Mouse (Mus musculus) limb, embryonic 13.5 days (tissue): ENCODE data around the gene Hes3. TPM values are rescaled to one million over a fixed set of nuclear protein-coding genes. Genes with fewer than 3 reads are reported as not detected.

Source experiments
- ATAC-seq: fragments of 200-750 bp; cut with Nextera tagmentation; 2 replicates; pipeline ENCODE4 v1.8.0; 2017; ENCODE audit warnings: low read depth, moderate number of reproducible peaks, moderate TSS enrichment; ENCODE audit not compliant: low FRiP score
- H3K27ac ChIP-seq: fragments of 300-500 bp; sonication (generic); 2 replicates; pipeline ENCODE4 v1.5.1; 2015; ENCODE audit warnings: inconsistent platforms, mild to moderate bottlenecking, moderate library complexity
- H3K27me3 ChIP-seq: fragments of 300-500 bp; sonication (generic); 2 replicates; pipeline ENCODE4 v1.6.1; 2015; ENCODE audit warnings: mild to moderate bottlenecking, inconsistent platforms
- H3K36me3 ChIP-seq: fragments of 300-500 bp; sonication (generic); 2 replicates; pipeline ENCODE4 v1.6.1; 2015; ENCODE audit warnings: inconsistent platforms, mild to moderate bottlenecking, moderate library complexity
- H3K4me1 ChIP-seq: fragments of 300-500 bp; sonication (generic); 2 replicates; pipeline ENCODE4 v1.6.1; 2015; ENCODE audit warnings: inconsistent platforms
- H3K4me2 ChIP-seq: fragments of 300-500 bp; sonication (generic); replicated peaks from 2 replicates; pipeline ENCODE4 v1.6.1; 2015; ENCODE audit warnings: inconsistent platforms, mild to moderate bottlenecking, moderate library complexity
- H3K4me3 ChIP-seq: fragments of 300-500 bp; sonication (generic); 2 replicates; pipeline ENCODE4 v1.5.1; 2015; ENCODE audit warnings: moderate library complexity, mild to moderate bottlenecking, inconsistent platforms
- H3K9ac ChIP-seq: fragments of 300-500 bp; sonication (generic); 2 replicates; pipeline ENCODE4 v1.6.1; 2015; ENCODE audit warnings: mild to moderate bottlenecking, inconsistent platforms
- H3K9me3 ChIP-seq: fragments of 300-500 bp; sonication (generic); 2 replicates; pipeline ENCODE4 v1.6.1; 2016; ENCODE audit warnings: inconsistent platforms
- WGBS: fragments of 180-500 bp; shearing (Covaris S2); methylation state at CpG from one replicate; pipeline ENCODE4 v1.1.7; 2015; 5-methylcytosine and 5-hydroxymethylcytosine counted together
- polyA plus RNA-seq: library from polyadenylated mRNA; unstranded; fragments of >200 nt; fragmentation: Nextera tagmentation; extraction: Ambion mirVana; gene quantifications from 2 replicates; pipeline ENCODE4 v1.2.1, GENCODE M21; 2015

Gene Hes3
- polyA plus RNA-seq, 1 experiment from 2014 or later: not detected

DNA sequence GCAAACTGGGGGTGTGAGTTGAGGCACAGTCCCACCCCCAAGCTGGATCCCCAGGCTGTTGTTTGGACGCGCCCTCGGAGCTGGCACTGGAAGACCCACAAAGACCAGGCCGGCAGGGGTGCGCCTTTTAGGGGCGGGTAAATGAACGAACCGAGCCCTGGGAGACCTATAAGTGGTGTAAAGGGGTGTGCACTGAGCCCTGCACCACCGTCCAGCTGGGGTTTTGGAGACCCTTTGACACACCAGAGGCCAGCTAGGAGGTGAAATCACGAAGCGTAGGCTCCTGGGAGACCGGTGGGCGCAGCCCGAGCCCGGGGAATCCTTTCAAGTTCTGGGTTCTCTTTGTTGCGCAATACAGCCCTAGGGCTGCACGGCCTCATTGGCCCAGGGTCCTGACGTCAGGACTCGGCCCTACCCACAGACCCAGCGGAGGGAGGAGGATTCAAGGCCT lies 16.8 kb downstream of the Hes3 start:
- Histone ChIP-seq H3K27ac (peak overlapping the region; percentile 80; the same call in 1 of the 2 replicates), H3K27me3 (peaks cover 36% of the 10 kb centered on the region), H3K9me3 (no peaks in the 10 kb centered on the region), H3K4me2 (peak overlapping the region; percentile 93), H3K4me1 (peaks cover 39% of the 10 kb centered on the region), H3K4me3 (peak overlapping the region; percentile 71), H3K9ac (peak overlapping the region; percentile 86), H3K36me3 (peaks cover under 1% of the 10 kb centered on the region; the same call in 1 of the 2 replicates)
- ATAC-seq: 0 out of 2 replicates have a peak, but pooled peaks have one; percentile 22
- WGBS: 2% methylated on average over 20 of the region's 20 CpGs

DNA sequence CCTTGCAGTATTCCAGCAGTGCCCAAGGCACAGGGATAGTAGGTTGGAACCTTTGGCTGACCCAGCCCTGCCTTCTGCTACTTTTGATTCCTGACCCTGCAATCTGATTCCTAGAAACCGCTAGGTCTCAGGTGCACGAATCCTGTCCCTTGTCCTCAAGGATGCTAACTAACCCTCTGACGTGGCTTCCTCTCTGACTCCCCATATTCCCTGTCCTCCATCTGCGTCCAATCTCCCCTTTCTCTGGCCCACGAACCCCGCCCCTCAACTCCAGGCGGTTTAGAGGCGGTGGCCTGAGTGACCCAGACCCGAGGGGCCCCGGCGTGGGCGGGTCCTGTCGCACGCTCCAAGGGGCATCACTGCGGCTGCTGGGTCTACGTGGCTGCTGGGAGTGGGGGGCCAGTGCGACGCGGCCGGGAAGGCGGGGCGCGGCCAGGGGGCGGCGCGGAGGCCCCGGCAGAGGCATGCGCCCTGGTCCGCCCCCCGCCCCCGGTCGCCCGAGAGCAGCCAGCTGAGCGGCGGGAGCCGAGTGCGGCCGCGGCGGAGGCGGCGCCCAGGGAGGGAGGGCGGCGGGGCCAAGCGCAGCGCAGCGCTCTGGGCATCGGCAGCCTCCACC lies 17.7 kb downstream of the Hes3 start, which contains the start of gene Gpr153:
Gene Gpr153, plus strand, starts transcription at position 612 of the 616 bp plus-strand sequence.
- peaks cover 39% of the 10 kb centered on the region for H3K4me1 ChIP-seq
- peaks cover 28% of the 10 kb centered on the region for H3K27me3 ChIP-seq
- peak within 1 kb of the TSS; percentile 86 for H3K9ac ChIP-seq
- H3K27ac ChIP-seq: peak within 1 kb of the TSS; percentile 80
- no peaks in the 10 kb centered on the region for H3K9me3 ChIP-seq
- 1% methylated on average over 22 of the region's 48 CpGs for WGBS
- no peaks in the 10 kb centered on the region for H3K36me3 ChIP-seq
- H3K4me3 ChIP-seq: peak within 1 kb of the TSS; percentile 71
- peak; percentile 74; the same call in 1 of the 2 replicates for ATAC-seq
- H3K4me2 ChIP-seq: peak within 1 kb of the TSS; percentile 93

DNA sequence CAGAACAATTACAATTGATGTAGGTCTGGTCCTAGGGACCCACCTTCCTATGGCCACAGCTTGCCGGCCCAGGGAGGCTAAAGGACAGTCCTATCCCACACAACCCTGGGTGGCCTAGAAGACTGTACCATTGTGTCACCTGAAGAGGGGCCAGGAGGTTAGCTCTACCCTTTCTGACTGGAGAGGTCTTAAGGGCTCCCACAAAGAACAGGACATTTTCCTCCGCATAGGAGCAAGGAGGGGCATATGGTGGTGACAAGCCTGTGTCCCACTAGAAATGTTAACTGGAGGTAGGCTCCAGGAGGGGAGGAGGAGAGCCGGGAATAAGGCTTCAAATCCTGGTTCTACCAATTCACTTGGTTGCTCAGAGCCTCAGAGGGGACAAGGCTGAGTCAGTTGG lies 18.3 kb downstream of the Hes3 start:
- Histone ChIP-seq H3K4me2 (peak overlapping the region; percentile 93), H3K27ac (peak overlapping the region; percentile 80), H3K27me3 (peaks cover 28% of the 10 kb centered on the region), H3K36me3 (no peaks in the 10 kb centered on the region), H3K4me3 (no peak overlapping the region), H3K9ac (peak overlapping the region; percentile 86; the same call in 1 of the 2 replicates), H3K4me1 (peaks cover 39% of the 10 kb centered on the region), H3K9me3 (no peaks in the 10 kb centered on the region)
- 31% methylated on average over 3 of the region's 3 CpGs for WGBS
- no peak for ATAC-seq

DNA sequence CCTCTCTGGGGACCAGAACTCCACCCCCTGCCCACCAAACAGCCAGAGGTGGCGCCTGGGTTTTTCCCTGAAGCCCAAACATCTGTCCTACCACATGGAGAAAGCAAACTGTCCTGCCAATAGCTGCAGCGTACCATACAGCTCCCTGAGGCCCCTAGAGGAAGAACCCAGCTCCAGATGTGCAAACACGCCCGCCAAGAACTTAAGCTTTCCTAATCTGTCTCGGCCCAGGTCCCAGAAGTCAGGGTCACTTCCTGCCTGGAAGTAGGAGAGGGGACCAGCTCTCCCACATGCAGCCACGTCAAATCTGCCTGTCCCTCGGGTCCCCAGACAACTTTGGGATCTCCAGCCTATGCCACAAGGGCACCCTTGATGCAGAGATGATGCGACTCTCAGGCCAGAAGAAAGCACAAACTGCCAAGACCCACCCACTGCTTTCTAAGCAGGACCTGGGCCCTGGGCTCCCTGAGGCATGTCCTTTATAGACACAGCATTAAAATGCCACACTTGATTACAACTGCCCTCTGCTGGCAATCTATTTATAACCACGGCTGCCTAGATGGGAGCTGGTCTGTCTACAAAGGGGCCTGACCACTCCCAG lies 18.9 kb downstream of the Hes3 start:
- Histone ChIP-seq H3K9ac (0 out of 2 replicates have a peak overlapping the region, but pooled peaks have one; percentile 1), H3K9me3 (no peaks in the 10 kb centered on the region), H3K4me3 (no peak overlapping the region), H3K36me3 (no peaks in the 10 kb centered on the region), H3K4me1 (peaks cover 39% of the 10 kb centered on the region), H3K4me2 (peak overlapping the region; percentile 1), H3K27me3 (peaks cover 28% of the 10 kb centered on the region), H3K27ac (peak overlapping the region; percentile 80; the same call in 1 of the 2 replicates)
- WGBS: 10% methylated on average over 9 of the region's 9 CpGs
- no peak for ATAC-seq

DNA sequence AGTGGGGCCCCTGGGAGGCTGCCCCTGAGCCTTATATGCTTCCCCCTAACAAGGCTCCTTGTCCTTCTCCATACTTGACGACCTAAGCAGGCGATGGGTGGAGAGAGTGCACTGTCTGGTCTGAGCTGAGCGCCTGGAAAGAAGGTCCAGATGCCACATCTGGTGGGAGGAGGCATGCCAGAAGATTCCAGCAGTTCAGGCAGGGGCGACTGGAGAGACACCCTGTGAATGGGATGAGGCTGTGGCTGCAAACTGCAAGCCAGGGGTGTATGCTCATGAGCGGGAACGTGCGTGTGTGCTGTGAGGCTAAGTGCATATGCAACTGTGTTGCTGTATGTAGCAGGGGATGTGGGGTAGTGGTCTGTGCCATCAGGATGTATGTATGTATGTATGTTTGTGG lies 19.5 kb downstream of the Hes3 start:
- H3K9ac ChIP-seq: 0 out of 2 replicates have a peak overlapping the region, but pooled peaks have one; percentile 1
- H3K27ac ChIP-seq: peak overlapping the region; percentile 80; the same call in 1 of the 2 replicates
- peaks cover 28% of the 10 kb centered on the region for H3K27me3 ChIP-seq
- no peak for ATAC-seq
- H3K4me1 ChIP-seq: peaks cover 39% of the 10 kb centered on the region
- H3K4me2 ChIP-seq: peak overlapping the region; percentile 1; the same call in 1 of the 2 replicates
- H3K9me3 ChIP-seq: no peaks in the 10 kb centered on the region
- no peak overlapping the region for H3K4me3 ChIP-seq
- 48% methylated on average over 7 of the region's 7 CpGs for WGBS
- H3K36me3 ChIP-seq: no peaks in the 10 kb centered on the region

DNA sequence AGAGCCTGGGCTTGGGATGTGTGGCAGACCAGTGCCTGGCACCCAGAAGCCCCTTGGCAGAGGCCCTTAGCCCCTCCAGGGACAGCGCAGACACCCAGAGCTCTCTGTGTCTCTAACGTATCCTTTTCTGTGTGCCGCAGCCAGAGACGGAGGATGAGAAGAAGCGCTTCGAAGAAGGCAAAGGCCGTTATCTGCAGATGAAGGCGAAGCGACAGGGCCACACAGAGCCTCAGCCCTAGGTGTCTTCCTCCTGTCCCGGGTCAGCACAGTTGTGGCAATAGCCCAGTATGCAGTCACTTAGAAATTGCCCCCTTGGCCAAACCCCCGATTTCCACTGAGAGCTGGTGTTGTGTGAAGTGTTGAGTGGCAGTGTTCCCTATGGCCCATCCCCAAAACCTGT lies 20.1 kb downstream of the Hes3 start:
- H3K27ac ChIP-seq: no peak overlapping the region; the same call in 1 of the 2 replicates
- 89% methylated on average over 11 of the region's 11 CpGs for WGBS
- H3K4me1 ChIP-seq: peaks cover 39% of the 10 kb centered on the region
- H3K27me3 ChIP-seq: peaks cover 22% of the 10 kb centered on the region
- H3K4me3 ChIP-seq: no peak overlapping the region
- H3K36me3 ChIP-seq: no peaks in the 10 kb centered on the region
- H3K9ac ChIP-seq: no peak overlapping the region
- ATAC-seq: no peak
- no peak overlapping the region for H3K4me2 ChIP-seq
- H3K9me3 ChIP-seq: no peaks in the 10 kb centered on the region

DNA sequence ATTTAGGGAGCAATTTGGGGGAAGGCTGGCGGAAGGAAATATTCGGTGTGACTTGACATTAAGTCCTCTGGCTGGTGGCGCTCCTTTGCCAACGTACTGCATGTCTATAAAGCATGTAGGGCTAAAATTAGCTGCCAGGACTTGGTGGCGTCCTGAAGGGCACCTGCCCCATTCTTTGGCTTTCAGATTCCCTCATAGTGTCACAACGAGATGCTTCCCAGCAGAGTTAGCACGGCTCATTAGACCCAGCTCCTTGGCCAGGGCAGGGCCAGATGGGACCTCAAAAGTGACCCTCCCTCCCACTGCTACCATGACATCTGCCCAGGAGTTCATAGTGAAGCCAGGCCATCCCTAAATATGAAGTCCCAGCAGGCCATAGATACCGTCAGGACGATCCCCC lies 20.9 kb downstream of the Hes3 start:
- Histone ChIP-seq H3K27me3 (peaks cover 16% of the 10 kb centered on the region), H3K4me1 (peaks cover 39% of the 10 kb centered on the region), H3K36me3 (no peaks in the 10 kb centered on the region), H3K4me2 (no peak overlapping the region), H3K9me3 (no peaks in the 10 kb centered on the region), H3K27ac (no peak overlapping the region), H3K4me3 (no peak overlapping the region), H3K9ac (0 out of 2 replicates have a peak overlapping the region, but pooled peaks have one; percentile 2)
- ATAC-seq: no peak
- WGBS: 73% methylated on average over 9 of the region's 9 CpGs

DNA sequence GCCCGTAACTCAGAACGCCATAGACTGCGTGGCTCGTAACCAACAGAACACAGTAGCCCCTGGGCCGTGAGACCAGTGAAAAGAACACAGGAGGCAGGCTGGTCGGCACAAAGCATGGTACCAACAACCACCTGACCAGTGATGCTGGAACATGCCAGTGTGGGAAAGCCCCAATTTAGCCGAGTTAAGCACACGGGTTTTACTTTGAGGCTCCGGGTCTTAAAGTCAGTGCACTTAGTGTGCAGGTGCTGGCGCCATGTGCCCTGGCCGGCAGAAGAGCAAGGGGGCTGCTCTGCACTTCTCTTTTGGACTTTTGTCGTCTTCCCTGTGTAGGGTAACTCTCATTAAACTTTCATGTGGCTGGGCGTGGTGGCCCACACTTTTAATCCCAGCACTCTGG lies 21.5 kb downstream of the Hes3 start:
- ATAC-seq: no peak
- H3K4me2 ChIP-seq: no peak overlapping the region
- H3K9me3 ChIP-seq: no peaks in the 10 kb centered on the region
- H3K27me3 ChIP-seq: peaks cover 9% of the 10 kb centered on the region
- WGBS: 84% methylated on average over 13 of the region's 13 CpGs
- no peak overlapping the region for H3K27ac ChIP-seq
- peaks cover 33% of the 10 kb centered on the region for H3K4me1 ChIP-seq
- no peak overlapping the region for H3K9ac ChIP-seq
- no peaks in the 10 kb centered on the region for H3K36me3 ChIP-seq
- H3K4me3 ChIP-seq: no peak overlapping the region

DNA sequence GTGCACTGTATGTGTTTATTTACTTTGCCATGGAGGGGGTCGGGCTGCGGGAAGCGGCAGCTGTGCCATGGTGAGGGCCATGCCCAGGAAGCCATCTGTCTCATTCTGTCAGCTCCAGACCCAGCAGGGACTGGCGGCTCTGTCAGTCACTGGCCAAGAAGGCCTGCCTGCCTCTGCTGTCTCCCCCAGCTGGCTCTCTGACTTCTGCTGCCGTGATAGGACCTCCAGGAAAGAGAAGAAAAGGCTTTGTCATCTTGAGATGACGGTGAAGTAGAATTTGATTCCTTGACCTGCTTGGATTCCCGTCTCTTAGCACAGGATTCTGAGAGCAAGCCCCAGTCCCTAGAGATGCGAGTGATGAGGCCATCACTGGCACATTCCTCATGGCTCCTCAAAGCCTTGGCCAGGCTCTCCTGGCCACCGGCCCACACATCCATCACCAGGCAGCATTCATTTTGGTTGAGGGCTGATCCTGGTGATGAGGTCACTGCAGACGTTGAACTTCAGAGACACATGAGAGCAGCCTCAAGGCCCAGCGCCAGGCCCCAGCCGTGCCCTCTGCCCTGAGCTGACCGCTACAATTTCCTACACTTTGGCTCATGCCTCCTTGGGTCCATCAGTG lies 23.6 kb downstream of the Hes3 start:
- Histone ChIP-seq H3K4me1 (peaks cover 28% of the 10 kb centered on the region), H3K4me2 (no peak overlapping the region)

DNA sequence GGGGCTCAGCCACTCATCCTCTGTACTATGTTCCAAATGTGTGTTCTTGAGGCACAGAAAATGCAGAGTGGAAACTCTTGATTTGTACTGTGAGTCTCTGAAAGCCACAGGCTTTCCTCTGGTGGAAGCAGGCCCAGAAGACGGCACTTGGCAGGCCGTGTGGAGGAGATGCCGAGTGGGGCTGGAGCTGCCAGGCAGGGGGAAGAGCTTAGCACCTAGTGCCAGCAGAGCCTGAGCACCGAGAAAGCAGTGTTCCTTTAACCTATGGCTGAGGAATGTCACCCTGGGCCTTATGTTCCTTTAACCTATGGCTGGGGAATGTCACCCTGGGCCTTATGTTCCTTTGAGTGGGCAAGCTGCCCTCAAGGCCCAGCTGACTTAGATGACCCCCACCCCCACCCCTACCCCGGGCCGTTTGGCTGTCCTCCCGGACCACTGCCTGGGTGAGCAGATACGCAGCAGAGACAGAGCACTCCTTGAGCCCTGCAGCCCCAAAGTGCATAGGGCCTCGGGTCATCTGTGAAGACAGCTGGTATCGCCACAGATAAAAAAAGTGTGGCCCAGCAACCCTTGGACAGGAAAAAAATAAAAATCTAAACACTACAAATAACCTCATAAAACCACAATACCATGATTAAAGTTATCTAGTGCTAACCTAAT lies 25.1 kb downstream of the Hes3 start:
- H3K4me1 ChIP-seq: peaks cover 25% of the 10 kb centered on the region

More for the DNA sequence above, 23.6 kb downstream of the Hes3 start:
- Histone ChIP-seq H3K9ac (no peak overlapping the region), H3K9me3 (no peaks in the 10 kb centered on the region), H3K27ac (no peak overlapping the region), H3K36me3 (no peaks in the 10 kb centered on the region), H3K4me3 (no peak overlapping the region), H3K27me3 (no peaks in the 10 kb centered on the region)
- ATAC-seq: no peak
- WGBS: 72% methylated on average over 13 of the region's 13 CpGs

DNA sequence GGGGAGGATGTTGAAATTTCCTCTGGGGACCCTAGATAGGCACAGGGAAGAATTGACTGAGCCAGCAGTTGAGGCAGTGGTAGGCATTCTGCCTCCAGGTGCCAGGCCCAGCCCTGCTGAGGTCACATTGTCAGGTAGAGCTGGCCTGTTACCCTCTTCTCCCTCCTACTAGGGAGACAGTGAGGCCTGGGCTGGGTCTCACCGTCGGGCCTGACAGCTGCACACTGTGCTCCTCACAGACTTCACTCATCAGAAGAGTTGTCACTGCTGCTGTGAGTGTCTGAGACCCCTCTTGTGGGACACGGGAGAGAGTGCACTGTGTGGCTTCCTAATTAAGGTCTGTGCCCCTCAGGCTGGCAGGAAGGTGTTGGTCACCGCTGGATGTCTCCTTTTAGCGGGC lies 25.7 kb downstream of the Hes3 start:
- WGBS: 59% methylated on average over 5 of the region's 5 CpGs
- H3K36me3 ChIP-seq: no peaks in the 10 kb centered on the region
- no peak overlapping the region for H3K4me2 ChIP-seq
- no peaks in the 10 kb centered on the region for H3K27me3 ChIP-seq
- no peak overlapping the region for H3K9ac ChIP-seq
- peaks cover 27% of the 10 kb centered on the region for H3K4me1 ChIP-seq
- no peaks in the 10 kb centered on the region for H3K9me3 ChIP-seq
- H3K27ac ChIP-seq: no peak overlapping the region
- no peak overlapping the region for H3K4me3 ChIP-seq
- no peak for ATAC-seq

More for the DNA sequence above, 25.1 kb downstream of the Hes3 start:
- no peaks in the 10 kb centered on the region for H3K27me3 ChIP-seq
- H3K27ac ChIP-seq: no peak overlapping the region
- ATAC-seq: no peak
- no peak overlapping the region for H3K4me2 ChIP-seq
- WGBS: 40% methylated on average over 10 of the region's 10 CpGs
- no peaks in the 10 kb centered on the region for H3K36me3 ChIP-seq
- H3K9ac ChIP-seq: no peak overlapping the region
- no peaks in the 10 kb centered on the region for H3K9me3 ChIP-seq
- H3K4me3 ChIP-seq: no peak overlapping the region
